ENCODE assay signal across 8 mouse cellular contexts in the genomic region with DNA sequence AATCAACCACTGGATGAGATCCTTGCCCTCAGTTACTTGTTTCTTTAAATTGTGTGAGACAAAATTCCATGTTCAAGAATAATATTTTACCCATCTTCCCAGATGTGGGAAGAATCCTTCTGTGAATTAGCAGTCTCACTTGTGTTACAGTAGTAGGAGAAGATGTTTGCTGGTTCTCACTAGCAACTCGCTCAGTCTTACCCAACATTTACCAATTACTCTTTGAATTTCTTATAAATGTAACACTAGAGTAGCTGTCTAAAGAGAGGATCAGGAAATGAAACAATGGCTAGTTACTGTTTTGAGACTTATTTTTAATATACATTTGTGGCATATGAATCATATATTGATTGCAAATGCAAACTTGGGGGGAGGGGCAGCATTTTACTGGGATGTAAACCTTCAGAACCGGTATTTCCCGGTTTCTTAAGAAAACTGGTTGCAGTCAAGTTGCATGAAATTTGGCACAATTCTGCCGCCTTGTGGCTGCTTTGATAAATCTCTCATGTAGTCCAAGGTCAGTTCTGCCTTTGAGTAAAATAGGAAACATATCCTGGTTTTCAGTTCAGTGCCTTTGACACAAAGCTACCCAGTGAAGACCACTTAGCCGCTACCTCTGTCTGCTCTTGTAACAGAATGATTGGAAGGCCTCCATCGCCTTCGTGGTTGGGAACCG. TPM values are rescaled to one million over a fixed set of nuclear protein-coding genes. Genes with fewer than 3 reads are reported as not detected.
DNase-seq lines count a peak whose midpoint lies in the region; ATAC-seq lines count a peak whose summit lies in the region.

No protein-coding gene starts in this region.

- H3K4me2 ChIP-seq in forebrain, embryonic 11.5 days (ENCODE audit: low read depth, low read length, severe bottlenecking): no peak overlapping the region
- no peak overlapping the region for H3K4me2 ChIP-seq in intestine, embryonic 15.5 days (replicated peaks)
- no peak overlapping the region for H3K4me2 ChIP-seq in neural tube, embryonic 11.5 days (ENCODE audit: low read depth)

- H3K4me3 ChIP-seq in forebrain, embryonic 11.5 days (ENCODE audit: low read depth, low read length): no peak overlapping the region
- H3K4me3 ChIP-seq in intestine, embryonic 15.5 days (replicated peaks): no peak overlapping the region
- no peak overlapping the region for H3K4me3 ChIP-seq in neural tube, embryonic 11.5 days (ENCODE audit: low read depth, low read length)

- no peaks in the 10 kb centered on the region for H3K27me3 ChIP-seq in forebrain, embryonic 11.5 days (ENCODE audit: control insufficient read depth, insufficient read depth, low read length)
- H3K27me3 ChIP-seq in intestine, embryonic 15.5 days (replicated peaks): no peaks in the 10 kb centered on the region
- H3K27me3 ChIP-seq in neural tube, embryonic 11.5 days (ENCODE audit: control insufficient read depth, insufficient read depth, low read length): no peaks in the 10 kb centered on the region

- peak; percentile 19 for DNase-seq in thymus, postnatal 0 days (ENCODE audit: low spot score)
- DNase-seq in thymus, postnatal 10 days (ENCODE audit: low spot score in 2 of 2): no peak
- peak; percentile 49 for DNase-seq in brain, embryonic 18.5 days (ENCODE audit: low read depth, low spot score)
- peak; percentile 68 for DNase-seq in forebrain, embryonic 11.5 days (ENCODE audit: low spot score)
- peak; percentile 77 to 83 for DNase-seq in left cerebral cortex, postnatal 14 days (ENCODE audit: low spot score in 2 of 2)
- DNase-seq in neural tube, embryonic 11.5 days (ENCODE audit: low spot score): peak; percentile 77
- DNase-seq in B cell, adult 2 months: no peak

- no peaks in the 10 kb centered on the region for H3K9me3 ChIP-seq in forebrain, embryonic 11.5 days (ENCODE audit: control insufficient read depth, low read length)
- no peaks in the 10 kb centered on the region for H3K9me3 ChIP-seq in intestine, embryonic 15.5 days
- H3K9me3 ChIP-seq in neural tube, embryonic 11.5 days (ENCODE audit: control insufficient read depth, low read length): no peaks in the 10 kb centered on the region

- no peaks in the 10 kb centered on the region for H3K4me1 ChIP-seq in forebrain, embryonic 11.5 days (replicated peaks; ENCODE audit: control insufficient read depth, insufficient read depth, low read length)
- no peaks in the 10 kb centered on the region for H3K4me1 ChIP-seq in intestine, embryonic 15.5 days (replicated peaks)
- H3K4me1 ChIP-seq in neural tube, embryonic 11.5 days (ENCODE audit: control insufficient read depth, insufficient read depth, low read length): no peaks in the 10 kb centered on the region

- no peak overlapping the region for H3K27ac ChIP-seq in forebrain, embryonic 11.5 days (ENCODE audit: low read depth, low read length)
- H3K27ac ChIP-seq in intestine, embryonic 15.5 days: no peak overlapping the region
- H3K27ac ChIP-seq in neural tube, embryonic 11.5 days (ENCODE audit: low read depth, low read length): no peak overlapping the region

- intact Hi-C loops in left cerebral cortex, postnatal 14 days (cut with DNase I): loop anchor here (2.0 to 5.0 kb wide), 3 partner anchors 704 to 1041 kb away; no protein-coding TSS in a partner anchor

- no peaks in the 10 kb centered on the region for H3K36me3 ChIP-seq in forebrain, embryonic 11.5 days (ENCODE audit: control insufficient read depth, insufficient read depth, low read length)
- H3K36me3 ChIP-seq in intestine, embryonic 15.5 days: no peaks in the 10 kb centered on the region
- H3K36me3 ChIP-seq in neural tube, embryonic 11.5 days (ENCODE audit: control insufficient read depth, insufficient read depth, low read length): no peaks in the 10 kb centered on the region

- H3K9ac ChIP-seq in forebrain, embryonic 11.5 days (ENCODE audit: low read length): no peak overlapping the region
- H3K9ac ChIP-seq in intestine, embryonic 15.5 days: no peak overlapping the region
- H3K9ac ChIP-seq in neural tube, embryonic 11.5 days (ENCODE audit: low read length): no peak overlapping the region

- 40% methylated on average over 8 of the region's 8 CpGs for WGBS in forebrain, embryonic 11.5 days
- 32% methylated on average over 8 of the region's 8 CpGs for WGBS in intestine, embryonic 15.5 days
- WGBS in neural tube, embryonic 11.5 days: 42% methylated on average over 8 of the region's 8 CpGs

- no peak for ATAC-seq in forebrain, embryonic 11.5 days (replicated peaks; ENCODE audit: low FRiP score)
- peak; percentile 56; the same call in 1 of the 2 replicates for ATAC-seq in intestine, embryonic 15.5 days
- 0 out of 2 replicates have a peak, but pooled peaks have one; percentile 21 for ATAC-seq in neural tube, embryonic 11.5 days (ENCODE audit: insufficient read depth, low FRiP score, low TSS enrichment)

RNA-seq across cellular contexts. Expression of a gene that starts 53.5 kb away (rescaled TPM):
- polyA plus RNA-seq in thymus, postnatal 0 days (2015; fragmentation: Nextera tagmentation; extraction: Ambion mirVana): 0.18 and 0.21 TPM in 2 replicates
- 0.20 TPM in 1 of 2 replicates, not detected in the other for polyA plus RNA-seq in forebrain, embryonic 11.5 days (2014; fragmentation: Nextera tagmentation; extraction: Ambion mirVana)
- polyA plus RNA-seq in intestine, embryonic 15.5 days (2015; fragmentation: Nextera tagmentation; extraction: Ambion mirVana): 0.10 and 0.41 TPM in 2 replicates
- total RNA-seq in left cerebral cortex, postnatal 14 days (2021): under 1 TPM; 0.13 to 0.17 TPM
- 0.15 and 0.17 TPM in 2 replicates for polyA plus RNA-seq in neural tube, embryonic 11.5 days (2014; fragmentation: Nextera tagmentation; extraction: Ambion mirVana)

Comparison
In these comparisons a context has a peak if more than half of its experiments do, and no peak if none do; other contexts are left out.
1. DNase-seq: peak in thymus, postnatal 0 days (single experiment), brain, embryonic 18.5 days (single experiment), forebrain, embryonic 11.5 days (single experiment), left cerebral cortex, postnatal 14 days (2 of 2) and neural tube, embryonic 11.5 days (single experiment); none in thymus, postnatal 10 days (0 of 2) and B cell, adult 2 months (0 of 2).